Mouse (Mus musculus): ENCODE results near the gene Matn1.

Matn1 gene

GRCm38 (mm10) chr4:130984416-130985182 lies 40.4 kb downstream of the Matn1 start:
- DNase-seq (ENCODE audit: low spot score in 2 of 2) = no peak

DNA sequence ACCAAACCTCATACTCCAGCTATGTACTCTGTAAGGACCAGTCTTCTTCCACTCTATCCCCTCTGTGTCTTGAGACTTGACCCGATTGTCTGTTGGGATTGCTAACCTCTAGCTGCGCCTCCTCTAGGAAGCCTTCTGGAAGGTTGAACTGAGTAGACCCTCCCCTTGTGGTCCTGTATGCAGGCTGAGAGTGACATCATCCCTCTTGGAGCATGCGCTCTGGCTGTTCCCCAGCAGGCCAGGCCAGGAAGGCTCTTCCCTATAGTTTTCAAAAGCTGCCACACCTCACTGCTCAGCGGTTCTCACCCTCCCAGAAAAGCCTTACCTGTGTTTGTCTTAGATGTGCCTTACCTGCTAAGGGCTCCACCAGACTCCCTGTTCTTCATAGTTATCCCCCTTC lies 42.9 kb downstream of the Matn1 start:
- DNase-seq (ENCODE audit: low spot score in 2 of 2) = no peak

DNA sequence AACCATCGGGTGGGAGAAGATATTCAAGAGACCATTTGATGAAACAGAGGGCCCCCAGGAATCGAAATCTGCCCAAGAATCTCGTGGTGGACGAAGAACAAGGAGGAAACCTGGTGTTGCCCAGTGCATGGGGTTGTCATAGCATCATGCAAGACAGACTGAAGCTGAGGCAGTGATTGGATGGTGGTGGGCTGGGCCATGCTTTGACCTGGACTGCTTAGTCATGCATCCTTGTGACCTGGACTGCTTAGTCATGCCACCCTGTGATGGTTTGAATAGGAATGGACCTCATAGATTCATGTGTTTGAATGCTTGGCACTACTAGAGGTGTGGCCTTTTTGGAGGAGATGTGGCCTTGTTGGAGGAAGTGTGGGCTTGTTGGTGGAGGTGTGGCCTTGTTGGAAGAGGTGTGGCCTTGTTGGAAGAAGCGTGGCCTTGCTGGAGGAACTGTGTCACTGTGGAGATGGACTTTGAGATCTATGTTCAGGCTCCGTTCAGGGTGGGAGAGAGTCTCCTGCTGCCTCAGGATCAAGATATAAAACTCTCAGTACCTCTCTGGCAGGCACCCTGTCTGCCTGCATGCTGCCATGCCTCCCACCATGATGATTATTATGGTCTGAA lies 44.1 kb downstream of the Matn1 start:
- DNase-seq (ENCODE audit: low spot score in 2 of 2) = no peak

DNA sequence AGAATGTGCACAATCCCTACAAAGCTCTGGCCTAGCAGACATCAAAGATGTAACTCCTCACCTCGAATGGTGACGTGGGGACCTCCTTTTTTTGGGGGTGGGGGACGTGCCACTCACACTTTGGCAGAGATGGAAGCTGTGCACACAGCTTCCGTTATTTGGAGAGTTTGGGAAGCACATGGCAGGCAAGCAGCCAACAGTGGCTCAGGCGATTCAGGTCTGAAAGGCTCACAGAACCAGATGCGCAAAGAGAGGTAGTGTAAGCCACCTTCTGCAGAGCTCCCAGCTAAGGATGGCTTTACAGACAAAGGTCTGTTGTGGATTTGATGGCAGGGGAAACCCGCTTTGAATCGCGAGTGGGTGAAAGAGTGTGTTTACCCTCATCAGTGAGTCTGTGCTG lies 45.0 kb downstream of the Matn1 start:
- no peak for DNase-seq (ENCODE audit: low spot score in 2 of 2)

GRCm38 (mm10) chr4:130990966-130991365 lies 46.8 kb downstream of the Matn1 start:
- no peak for DNase-seq (ENCODE audit: low spot score in 2 of 2)

GRCm38 (mm10) chr4:130994556-130994955 lies 50.4 kb downstream of the Matn1 start:
- no peak for DNase-seq (ENCODE audit: low spot score in 2 of 2)

DNA sequence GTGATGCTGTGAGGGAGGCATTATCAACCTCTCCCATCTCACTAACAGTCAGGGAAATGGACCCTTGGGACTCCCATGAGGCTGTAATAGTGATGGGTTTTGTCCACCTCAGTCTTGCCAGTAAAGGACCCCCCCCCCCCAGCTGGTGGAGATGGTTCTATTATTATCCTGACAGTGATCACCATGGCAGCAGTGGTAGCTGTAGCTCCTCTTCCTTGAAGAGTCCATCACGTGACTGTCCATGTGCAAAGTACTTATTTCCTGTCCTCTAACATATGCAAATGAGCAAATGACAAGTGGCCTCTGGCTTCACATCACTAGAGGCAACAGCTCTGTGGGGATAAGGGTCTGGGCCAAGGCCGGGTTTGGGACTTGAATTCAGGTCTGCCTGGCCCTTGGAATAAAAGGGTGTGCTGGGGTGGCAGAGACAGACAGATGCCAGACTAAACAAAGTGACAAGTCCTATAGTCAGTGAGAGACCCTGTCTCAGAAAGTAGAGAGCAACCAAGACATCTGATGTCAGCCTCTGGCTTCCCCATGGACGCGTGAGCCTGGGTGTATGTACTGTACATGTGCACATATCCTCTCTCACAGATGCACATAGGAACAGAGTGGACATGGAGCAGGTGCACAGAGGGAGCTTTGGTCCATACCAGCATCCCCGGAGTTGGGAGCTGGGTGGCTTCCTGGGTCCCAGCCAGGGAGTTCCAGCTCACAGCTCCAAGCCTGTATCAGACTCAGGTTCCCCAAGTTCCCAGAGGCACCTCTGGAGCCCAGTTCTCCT lies 55.8 kb downstream of the Matn1 start:
- DNase-seq (ENCODE audit: low spot score in 2 of 2) = no peak

- DNase-seq (ENCODE audit: low spot score in 2 of 2) = no peak
Observed at GRCm38 (mm10) chr4:131000614-131001178, 56.5 kb downstream of the Matn1 start.
